Mouse (Mus musculus): ENCODE measurements around the gene Hdgfl3. TPM values are rescaled to one million over a fixed set of nuclear protein-coding genes. Genes with fewer than 3 reads are reported as not detected.

Hdgfl3 gene
- total and polyA plus RNA-seq, 3 experiments: 0.04 TPM; not detected in 2

DNA sequence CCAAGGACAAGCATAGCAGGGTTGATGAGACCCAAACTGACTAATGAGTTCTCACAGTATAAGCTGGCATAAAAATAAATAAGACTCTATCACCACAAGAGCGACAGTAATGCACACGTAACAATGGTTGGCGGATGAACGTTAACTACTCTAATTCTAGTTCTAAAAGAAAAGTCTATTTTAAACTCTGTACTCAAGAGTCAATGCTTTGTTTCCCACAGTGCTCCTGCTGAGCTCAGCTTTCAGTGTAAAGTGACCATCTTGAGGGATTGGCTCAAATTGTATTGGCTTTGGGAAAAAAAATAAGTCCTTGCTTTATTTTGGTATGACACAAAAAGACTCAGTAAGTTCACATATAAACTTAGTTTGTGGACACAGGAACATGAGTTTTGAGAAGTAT lies 49.1 kb downstream of the Hdgfl3 start:
- peaks cover 0 to 4% of the 10 kb centered on the region in 2 experiments; a peak in 2 of 4 replicates for H3K4me1 ChIP-seq (ENCODE audit: control insufficient read depth in 1 of 2, insufficient read depth in 2 of 2)
- H3K27me3 ChIP-seq (replicated peaks): no peaks in the 10 kb centered on the region
- no peak for TF ChIP-seq ETS1 (conservative IDR thresholded peaks at IDR 0.05; ENCODE audit: low read depth, low read length)
- no peak for TF ChIP-seq TBP (conservative IDR thresholded peaks at IDR 0.05; ENCODE audit: low read depth, low read length)
- no peak for TF ChIP-seq MEF2A (IDR thresholded peaks at IDR 0.05; ENCODE audit: borderline replicate concordance, low read depth, low read length)
- H3K9ac ChIP-seq (ENCODE audit: insufficient read depth, low read depth): no peak overlapping the region
- dilution Hi-C loops (cut with MboI; ENCODE audit: extremely low pct_ligation_motif_present, extremely low pct_unique_long_range_greater_than_20kb, low sequenced_read_pairs) (no loop called here), in situ Hi-C loops (cut with MboI; ENCODE audit: low pct_ligation_motif_present, low pct_unique_long_range_greater_than_20kb, low sequenced_read_pairs) (no loop called here)
- no peak overlapping the region for H3K27ac ChIP-seq (ENCODE audit: insufficient read depth, low read depth)
- no peaks in the 10 kb centered on the region for H3K79me2 ChIP-seq (replicated peaks; ENCODE audit: control insufficient read depth, extremely low read depth, insufficient read depth, poor library complexity, severe bottlenecking)
- H3K4me3 ChIP-seq (replicated peaks in 1 of 3; ENCODE audit: low read depth in 2 of 3, low read length in 2 of 3, poor library complexity in 1 of 3): no peak overlapping the region
- H3K9me3 ChIP-seq (replicated peaks; ENCODE audit: low read length): no peaks in the 10 kb centered on the region
- no peak for DNase-seq (ENCODE audit: extremely low read depth)
- H3K36me3 ChIP-seq (replicated peaks in 1 of 2; ENCODE audit: control insufficient read depth in 1 of 2, insufficient read depth in 1 of 2, low read length in 1 of 2): no peaks in the 10 kb centered on the region
- H3K4me2 ChIP-seq (ENCODE audit: insufficient read depth, low read depth, poor library complexity, severe bottlenecking): no peak overlapping the region

DNA sequence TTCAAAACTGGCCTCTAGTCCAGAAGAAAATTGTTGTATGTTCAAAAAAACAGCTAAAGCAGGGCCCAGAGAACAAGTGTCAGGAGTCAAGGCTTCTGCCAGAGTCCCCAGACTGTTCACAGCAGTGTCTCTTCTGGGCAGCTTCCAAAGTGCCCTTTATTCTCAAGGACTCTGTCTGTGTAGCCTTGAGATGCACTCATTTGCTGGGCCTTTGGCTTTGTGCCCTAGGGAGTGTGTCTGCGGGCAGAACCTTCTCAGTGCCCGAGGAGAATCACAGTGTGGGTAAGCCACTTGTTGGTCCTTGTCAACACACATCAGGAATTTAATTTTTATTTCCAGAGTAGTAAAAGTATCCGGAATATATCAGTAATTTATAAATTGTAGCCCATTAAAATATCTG lies 52.7 kb downstream of the Hdgfl3 start:
- H3K9me3 ChIP-seq (replicated peaks; ENCODE audit: low read length): no peaks in the 10 kb centered on the region
- no peak for TF ChIP-seq HCFC1 (IDR thresholded peaks at IDR 0.05; ENCODE audit: low read depth, low read length)
- no peak for TF ChIP-seq BHLHE40 (IDR thresholded peaks at IDR 0.05; ENCODE audit: low read depth, low read length)
- H3K27ac ChIP-seq (ENCODE audit: insufficient read depth, low read depth): no peak overlapping the region
- dilution Hi-C loops (cut with MboI; ENCODE audit: extremely low pct_ligation_motif_present, extremely low pct_unique_long_range_greater_than_20kb, low sequenced_read_pairs) (no loop called here), in situ Hi-C loops (cut with MboI; ENCODE audit: low pct_ligation_motif_present, low pct_unique_long_range_greater_than_20kb, low sequenced_read_pairs) (no loop called here)
- no peak overlapping the region for H3K9ac ChIP-seq (ENCODE audit: insufficient read depth, low read depth)
- no peaks in the 10 kb centered on the region for H3K36me3 ChIP-seq (replicated peaks in 1 of 2; ENCODE audit: control insufficient read depth in 1 of 2, insufficient read depth in 1 of 2, low read length in 1 of 2)
- no peak overlapping the region for H3K4me3 ChIP-seq (replicated peaks in 1 of 3; ENCODE audit: low read depth in 2 of 3, low read length in 2 of 3, poor library complexity in 1 of 3)
- no peak for DNase-seq (ENCODE audit: extremely low read depth)
- no peak overlapping the region for H3K4me2 ChIP-seq (ENCODE audit: insufficient read depth, low read depth, poor library complexity, severe bottlenecking)
- H3K79me2 ChIP-seq (replicated peaks; ENCODE audit: control insufficient read depth, extremely low read depth, insufficient read depth, poor library complexity, severe bottlenecking): no peaks in the 10 kb centered on the region
- H3K4me1 ChIP-seq (ENCODE audit: control insufficient read depth in 1 of 2, insufficient read depth in 2 of 2): peaks cover 0 to 4% of the 10 kb centered on the region in 2 experiments; a peak in 2 of 4 replicates
- H3K27me3 ChIP-seq (replicated peaks): no peaks in the 10 kb centered on the region

DNA sequence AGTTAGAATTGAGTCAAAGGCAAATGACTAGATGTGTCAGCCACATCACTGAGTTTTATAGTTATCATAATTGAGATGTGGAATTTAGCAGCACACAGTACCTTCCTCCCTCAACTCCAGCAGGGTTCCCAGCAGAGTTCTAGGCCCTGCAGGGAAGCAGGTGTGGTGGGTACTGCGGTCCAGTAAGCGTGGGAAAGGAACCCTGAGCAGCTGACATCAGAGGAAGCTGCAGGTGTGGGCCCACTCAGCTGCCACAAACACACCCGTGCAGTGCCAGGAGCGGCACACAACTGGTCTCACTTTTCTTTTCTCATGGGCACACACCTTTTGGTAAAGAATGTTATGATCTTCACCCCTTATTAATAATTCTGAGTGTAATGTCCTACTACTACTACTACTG lies 53.5 kb downstream of the Hdgfl3 start:
- no peaks in the 10 kb centered on the region for H3K79me2 ChIP-seq (replicated peaks; ENCODE audit: control insufficient read depth, extremely low read depth, insufficient read depth, poor library complexity, severe bottlenecking)
- DNase-seq (ENCODE audit: extremely low read depth): no peak
- no peak overlapping the region for H3K27ac ChIP-seq (ENCODE audit: insufficient read depth, low read depth)
- no peaks in the 10 kb centered on the region for H3K36me3 ChIP-seq (replicated peaks in 1 of 2; ENCODE audit: control insufficient read depth in 1 of 2, insufficient read depth in 1 of 2, low read length in 1 of 2)
- TF ChIP-seq PAX5 (IDR thresholded peaks at IDR 0.05; ENCODE audit: low read length) (no peak), CTCF (conservative IDR thresholded peaks at IDR 0.05 in 1 of 2, IDR thresholded peaks at IDR 0.05 in 1 of 2; ENCODE audit: low read depth in 2 of 2, low read length in 2 of 2) (no peak), ELF1 (IDR thresholded peaks at IDR 0.05; ENCODE audit: low read depth, low read length) (no peak), ZMIZ1 (IDR thresholded peaks at IDR 0.05; ENCODE audit: low read depth, low read length) (no peak), ETS1 (conservative IDR thresholded peaks at IDR 0.05; ENCODE audit: low read depth, low read length) (no peak), JUN (IDR thresholded peaks at IDR 0.05; ENCODE audit: insufficient read depth, low read depth, low read length) (no peak)
- H3K27me3 ChIP-seq (replicated peaks): no peaks in the 10 kb centered on the region
- no peak overlapping the region for H3K4me2 ChIP-seq (ENCODE audit: insufficient read depth, low read depth, poor library complexity, severe bottlenecking)
- no peak overlapping the region for H3K4me3 ChIP-seq (replicated peaks in 1 of 3; ENCODE audit: low read depth in 2 of 3, low read length in 2 of 3, poor library complexity in 1 of 3)
- H3K9me3 ChIP-seq (replicated peaks; ENCODE audit: low read length): no peaks in the 10 kb centered on the region
- dilution Hi-C loops (cut with MboI; ENCODE audit: extremely low pct_ligation_motif_present, extremely low pct_unique_long_range_greater_than_20kb, low sequenced_read_pairs) (no loop called here), in situ Hi-C loops (cut with MboI; ENCODE audit: low pct_ligation_motif_present, low pct_unique_long_range_greater_than_20kb, low sequenced_read_pairs) (no loop called here)
- no peak overlapping the region for H3K9ac ChIP-seq (ENCODE audit: insufficient read depth, low read depth)
- H3K4me1 ChIP-seq (ENCODE audit: control insufficient read depth in 1 of 2, insufficient read depth in 2 of 2): peaks cover 0 to 4% of the 10 kb centered on the region in 2 experiments; a peak in 2 of 4 replicates
